Mouse (Mus musculus) brain, embryonic 14.5 days (tissue): ENCODE results near the gene Atp2b2. TPM values are rescaled to one million over a fixed set of nuclear protein-coding genes. Genes with fewer than 3 reads are reported as not detected.

ENCODE experiments used
- DNase-seq: peaks from one replicate; pipeline ENCODE4 v3.0.0-alpha.2; 2011; ENCODE audit warnings: low read depth
- CTCF ChIP-seq: fragments of 200-500 bp; IDR thresholded peaks from 2 replicates; pipeline ENCODE4 v1.5.1; 2012; ENCODE audit warnings: inconsistent platforms, mild to moderate bottlenecking, moderate library complexity, borderline replicate concordance; ENCODE audit not compliant: insufficient read depth, insufficient read length; ENCODE audit errors: extremely low read depth
- POLR2A ChIP-seq: fragments of 200-500 bp; IDR thresholded peaks from 2 replicates; pipeline ENCODE4 v1.6.1; 2012; ENCODE audit warnings: mild to moderate bottlenecking, inconsistent platforms, borderline replicate concordance; ENCODE audit not compliant: poor library complexity, insufficient read depth, insufficient read length, severe bottlenecking; ENCODE audit errors: extremely low read depth
- polyA plus RNA-seq: library from polyadenylated mRNA; depleted of rRNA; stranded (reverse); fragments of >200 nt; gene quantifications from 2 replicates; pipeline ENCODE4 v1.2.3, GENCODE M21; 2012

The Atp2b2 gene
- polyA plus RNA-seq, 1 experiment, result 24.3 TPM

DNA sequence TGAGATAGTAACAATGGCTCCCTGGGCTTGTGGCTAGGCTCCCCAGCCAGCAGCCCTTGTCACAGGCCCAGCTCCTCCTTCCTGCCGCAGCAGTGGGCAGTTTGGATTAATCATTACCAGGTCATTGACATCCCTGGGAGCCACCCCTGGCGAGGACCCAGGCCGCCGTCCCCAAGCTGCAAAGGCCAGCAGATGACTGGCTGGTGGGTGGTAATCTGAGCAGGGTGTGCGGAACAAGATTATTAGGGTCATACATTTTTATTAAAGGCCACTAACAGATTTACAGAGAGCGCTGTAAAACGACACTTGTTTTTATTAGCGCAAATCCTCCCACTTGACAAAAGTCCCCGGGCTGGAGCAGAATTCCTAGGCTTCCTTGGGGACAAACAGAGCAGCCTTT, 29.6 kb downstream of the Atp2b2 start:
- DNase-seq, result no peak
- TF ChIP-seq CTCF (no peak), POLR2A (no peak)

DNA sequence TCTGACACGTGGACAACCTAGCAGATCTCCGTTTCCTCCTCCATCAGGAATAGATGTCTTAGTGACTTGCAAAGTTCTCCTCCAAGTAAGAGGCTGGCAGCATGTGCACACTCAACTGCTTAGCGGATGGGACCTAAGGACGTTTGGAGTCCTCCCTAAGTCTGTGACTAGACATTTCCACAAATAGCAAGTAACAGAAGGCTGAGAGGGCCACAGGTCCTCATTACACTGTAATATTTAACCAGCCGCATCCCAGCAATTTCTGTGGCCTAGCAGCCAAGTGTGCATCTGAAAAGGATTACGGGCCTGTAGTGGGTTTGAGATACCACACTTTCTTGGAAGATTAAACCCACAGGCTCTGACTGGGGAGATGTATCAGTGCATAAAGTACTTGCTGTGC, 30.4 kb downstream of the Atp2b2 start:
- DNase-seq, result no peak
- TF ChIP-seq CTCF, result no peak
- no peak for TF ChIP-seq POLR2A

DNA sequence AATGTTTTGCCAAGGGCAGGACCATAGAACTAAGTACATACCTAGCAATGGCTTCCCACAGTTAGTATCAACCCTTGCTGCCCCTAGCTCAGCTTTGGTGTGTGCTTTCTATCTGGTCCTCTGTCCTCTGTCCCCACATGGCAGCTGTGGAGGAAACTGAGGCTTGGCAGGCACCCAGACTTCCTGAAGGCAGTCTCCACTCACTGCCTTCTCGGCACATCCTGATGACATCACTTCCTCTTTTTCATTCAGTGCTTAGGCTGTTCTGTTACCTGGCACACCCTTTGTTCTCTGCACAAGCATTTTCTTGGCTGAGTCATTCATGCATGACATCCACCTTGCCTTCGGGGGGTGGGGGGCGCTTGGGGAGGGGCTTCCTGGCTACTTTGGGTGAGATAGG, 38.6 kb downstream of the Atp2b2 start:
- no peak for DNase-seq
- TF ChIP-seq CTCF (no peak), POLR2A (no peak)

DNA sequence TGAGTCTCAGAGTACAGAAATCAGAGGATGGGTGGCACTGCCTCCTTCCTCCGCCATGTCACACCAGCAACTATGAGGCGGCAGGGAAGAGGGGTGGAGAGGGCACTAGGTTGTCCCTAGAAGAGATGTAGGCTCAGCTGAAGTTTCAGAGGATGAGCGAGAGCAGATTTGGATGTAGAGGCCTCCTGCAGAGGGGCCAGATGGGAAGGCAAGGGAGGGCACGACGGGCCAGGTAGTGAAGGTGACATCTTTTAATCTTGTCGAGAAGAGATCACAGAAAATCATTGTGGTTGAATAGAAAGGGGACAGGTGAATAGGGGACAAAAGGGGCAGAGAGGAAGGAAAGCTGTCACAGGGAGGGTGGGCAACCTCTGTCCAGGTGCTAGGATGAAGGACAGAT, 41.5 kb downstream of the Atp2b2 start:
- TF ChIP-seq POLR2A, result no peak
- TF ChIP-seq CTCF, result no peak
- no peak for DNase-seq

- peak; percentile 22 for DNase-seq
Measured at GRCm38 (mm10) chr6:114000304-114000703, 42.1 kb downstream of the Atp2b2 start.

DNA sequence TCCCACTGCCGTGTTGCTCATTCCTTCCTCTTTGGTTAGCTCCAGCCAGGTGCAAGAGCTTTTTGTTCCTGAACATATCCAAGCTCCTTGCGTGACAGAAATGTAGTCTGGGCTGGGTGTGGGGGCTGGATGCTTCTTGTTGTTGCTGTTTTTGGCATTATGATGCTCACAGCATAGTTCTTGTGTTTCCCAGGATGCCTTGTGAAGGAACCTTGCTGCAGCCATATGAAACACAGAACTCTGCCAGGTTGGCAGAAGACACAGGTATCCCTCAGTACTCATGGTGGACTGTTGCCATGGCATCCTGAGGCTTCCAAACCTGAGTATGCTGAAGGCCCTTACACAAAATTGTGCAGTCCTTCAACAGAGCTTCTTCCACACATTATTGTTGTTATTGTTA, 44.0 kb downstream of the Atp2b2 start:
- no peak for TF ChIP-seq POLR2A
- no peak for TF ChIP-seq CTCF
- DNase-seq, result no peak

More at GRCm38 (mm10) chr6:114000304-114000703, 42.1 kb downstream of the Atp2b2 start:
- TF ChIP-seq POLR2A (no peak), CTCF (no peak)

DNA sequence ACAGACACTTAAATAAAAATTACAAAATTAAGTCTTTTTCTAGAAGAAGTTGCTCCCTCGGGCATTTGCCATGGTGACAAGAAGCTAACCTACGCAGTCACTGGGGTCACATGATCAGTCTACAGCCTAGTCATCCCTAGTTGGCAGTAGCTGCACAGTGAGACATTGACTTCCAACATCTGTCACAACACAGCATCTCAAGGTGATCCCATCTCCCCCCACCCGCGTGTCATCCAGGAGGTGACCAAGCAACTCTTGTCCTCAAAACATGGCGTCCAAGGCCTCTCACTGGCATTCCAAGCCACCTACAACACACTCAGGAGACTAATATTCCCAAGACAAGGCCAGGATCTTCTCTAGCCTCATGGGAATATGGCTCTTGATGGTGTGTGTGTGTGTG, 48.2 kb downstream of the Atp2b2 start:
- TF ChIP-seq CTCF, result no peak
- no peak for TF ChIP-seq POLR2A
- DNase-seq, result no peak

DNA sequence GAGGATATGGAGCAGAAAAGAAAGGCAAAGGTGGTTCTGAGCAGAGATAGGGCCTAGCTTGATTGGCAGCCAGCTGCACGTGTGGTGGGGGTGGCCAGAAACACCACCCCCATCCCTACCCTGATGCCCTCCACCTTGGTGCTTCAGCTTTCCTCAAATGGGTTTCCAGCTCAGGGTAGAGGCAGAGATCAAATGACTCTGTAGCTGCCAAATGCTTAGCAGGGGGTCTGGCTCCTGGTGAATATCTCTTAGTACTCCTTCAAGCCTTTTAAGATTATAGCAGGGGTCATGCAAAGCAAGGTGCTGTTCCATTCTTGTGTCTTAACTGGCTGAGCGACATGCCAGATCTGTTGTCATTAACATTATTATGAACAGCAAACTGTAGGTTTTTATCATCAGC, 50.3 kb downstream of the Atp2b2 start:
- TF ChIP-seq POLR2A, result no peak
- TF ChIP-seq CTCF, result no peak
- DNase-seq, result no peak

DNA sequence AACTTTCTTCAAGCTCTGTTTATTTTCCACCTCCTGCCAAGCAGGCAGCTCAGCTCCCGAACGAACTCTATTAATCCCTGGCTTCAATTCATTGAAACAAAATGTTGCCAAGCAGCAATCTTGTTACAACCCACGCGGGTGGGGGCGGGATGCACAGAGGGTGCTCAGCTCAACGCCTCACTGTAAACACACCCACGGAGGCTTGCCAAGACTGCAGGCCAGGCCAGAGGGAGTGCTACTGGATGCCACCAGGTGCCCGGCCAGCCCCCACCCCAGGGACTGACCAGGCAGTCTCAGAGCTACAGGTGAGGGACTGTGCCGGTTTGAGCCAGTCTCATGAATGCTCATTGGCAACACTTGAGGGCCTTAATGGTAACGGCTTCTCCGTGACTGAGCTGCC, 50.9 kb downstream of the Atp2b2 start:
- DNase-seq, result peak; percentile 75
- TF ChIP-seq POLR2A (no peak), CTCF (no peak)

DNA sequence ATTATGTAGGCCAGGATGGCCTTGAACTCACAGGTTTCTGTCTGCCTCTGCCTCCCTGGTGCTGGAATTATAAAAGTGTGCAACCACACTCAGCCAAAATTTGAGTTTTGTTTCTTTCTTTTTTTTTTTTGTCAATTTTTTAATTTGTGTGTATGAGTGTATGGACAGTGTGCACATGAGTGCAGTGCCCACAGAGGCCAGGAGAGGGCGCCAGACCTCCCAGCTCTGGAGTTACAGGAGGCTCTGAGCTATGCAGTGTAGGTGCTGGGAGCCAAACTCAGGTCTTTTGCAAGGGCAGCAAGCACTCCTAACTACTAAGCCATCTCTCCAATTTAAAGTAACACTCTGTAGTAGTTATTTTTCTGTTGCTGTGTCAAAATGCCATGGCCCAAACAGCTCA, 52.4 kb downstream of the Atp2b2 start:
- DNase-seq, result no peak
- TF ChIP-seq CTCF (peak; percentile 34; the same call in 1 of the 2 replicates), POLR2A (no peak)

DNA sequence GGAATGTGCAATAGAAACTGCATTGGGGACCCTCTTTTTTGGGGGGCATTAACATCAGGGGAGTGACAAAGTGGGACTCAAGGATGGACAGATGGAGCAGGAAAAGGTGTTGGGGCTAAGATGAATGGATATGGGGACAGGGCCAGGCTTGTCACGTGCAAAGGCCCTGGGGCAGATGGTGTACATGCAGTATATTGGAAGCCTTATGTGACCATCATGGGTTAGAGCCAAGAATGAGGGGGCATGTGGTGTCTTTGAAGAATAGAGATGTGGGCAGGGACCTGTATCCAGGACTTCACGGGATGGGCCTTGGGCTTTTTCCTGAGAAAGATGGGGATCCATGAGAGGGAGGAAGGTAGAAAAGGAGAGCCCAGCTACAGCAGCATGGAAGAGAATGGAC, 53.9 kb downstream of the Atp2b2 start:
- TF ChIP-seq CTCF, result no peak
- no peak for TF ChIP-seq POLR2A
- peak; percentile 8 for DNase-seq

DNA sequence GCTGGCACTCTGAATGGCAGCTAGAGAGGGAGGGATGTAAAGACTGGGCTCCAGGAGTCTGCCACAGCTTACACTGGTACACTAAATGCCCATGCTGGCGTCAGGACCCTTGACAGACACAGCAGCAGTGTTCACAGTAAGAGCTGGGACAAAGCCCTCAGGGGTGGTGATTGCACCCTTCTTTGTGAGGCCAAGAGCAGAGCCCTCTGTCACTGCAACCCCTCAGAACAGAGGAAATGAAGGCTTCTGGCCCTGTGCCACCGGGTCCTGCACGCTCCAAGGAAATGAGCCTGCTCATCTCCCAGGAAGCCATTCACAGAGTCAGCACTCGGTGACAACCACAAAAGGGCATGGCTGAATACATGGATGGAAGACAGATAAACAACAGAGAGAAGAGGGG, 55.7 kb downstream of the Atp2b2 start:
- peak; percentile 53 for DNase-seq
- TF ChIP-seq CTCF, result no peak
- TF ChIP-seq POLR2A, result no peak

GRCm38 (mm10) chr6:113978673-113979072, 63.7 kb downstream of the Atp2b2 start:
- DNase-seq, result no peak
- TF ChIP-seq CTCF (no peak), POLR2A (no peak)

DNA sequence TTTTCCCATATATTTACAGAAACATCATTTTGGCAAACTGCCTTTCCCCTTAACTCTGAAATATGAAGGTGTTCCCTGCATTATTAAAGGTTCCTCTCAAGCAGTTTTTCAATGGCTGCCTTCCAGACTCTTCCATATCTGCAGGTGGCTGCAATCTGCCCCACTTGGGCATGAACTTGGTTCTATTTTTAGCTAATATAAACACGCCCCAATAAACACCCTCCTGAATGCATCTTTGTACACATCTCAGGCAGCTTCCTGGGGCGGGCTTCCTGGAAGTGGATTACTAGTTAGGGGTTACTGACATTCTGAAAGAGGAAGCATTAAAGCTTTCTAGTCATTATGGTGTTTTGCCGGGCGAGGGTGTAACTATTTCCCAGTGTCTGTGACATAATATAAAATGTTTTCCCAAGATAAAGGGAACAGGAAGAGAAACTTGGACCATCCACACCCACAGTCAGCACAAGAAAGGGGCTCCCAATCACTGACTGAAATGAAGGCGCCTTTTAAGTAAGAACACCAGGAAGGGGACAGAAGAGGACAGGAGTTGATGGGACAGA, 64.2 kb downstream of the Atp2b2 start:
- peak; percentile 41 for DNase-seq
- no peak for TF ChIP-seq CTCF
- TF ChIP-seq POLR2A, result no peak
